Mouse (Mus musculus): ENCODE measurements at regions not wholly inside any gene's neighbourhood (a gene's known extent, or its start where the extent isn't known, plus 50 kb on each side); places are given as distances from the start of the nearest gene placed in this dataset.

- no peak for DNase-seq (ENCODE audit: low spot score)
These were observed 64.0 kb downstream of the Rps24 start for GRCm38 (mm10) chr14:24550763-24551471.

DNA sequence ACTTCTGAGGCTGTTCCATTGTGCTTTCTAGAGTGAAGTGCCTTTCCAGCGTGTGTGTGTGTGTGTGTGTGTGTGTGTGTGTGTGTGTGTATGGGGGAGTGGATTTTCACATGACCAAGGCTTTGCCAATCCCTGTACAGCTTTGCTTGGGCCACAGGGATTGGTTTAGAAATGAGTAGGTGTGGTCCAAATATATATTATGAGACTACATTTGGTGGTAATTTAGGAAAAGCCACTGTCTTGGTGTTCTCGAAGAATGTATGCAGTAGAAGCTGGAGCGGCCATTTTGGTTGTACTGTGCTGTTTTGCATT lies 64.5 kb downstream of the Rps24 start:
- DNase-seq (ENCODE audit: low spot score): no peak

- no peak for DNase-seq (ENCODE audit: low spot score)
These were observed 78.1 kb downstream of the Rps24 start for GRCm38 (mm10) chr14:24564801-24565624.

GRCm38 (mm10) chr14:24565718-24566322 lies 78.9 kb downstream of the Rps24 start:
- no peak for DNase-seq (ENCODE audit: low spot score)

GRCm38 (mm10) chr14:24575111-24575510 lies 88.2 kb downstream of the Rps24 start:
- DNase-seq (ENCODE audit: low spot score): peak; percentile 62

DNA sequence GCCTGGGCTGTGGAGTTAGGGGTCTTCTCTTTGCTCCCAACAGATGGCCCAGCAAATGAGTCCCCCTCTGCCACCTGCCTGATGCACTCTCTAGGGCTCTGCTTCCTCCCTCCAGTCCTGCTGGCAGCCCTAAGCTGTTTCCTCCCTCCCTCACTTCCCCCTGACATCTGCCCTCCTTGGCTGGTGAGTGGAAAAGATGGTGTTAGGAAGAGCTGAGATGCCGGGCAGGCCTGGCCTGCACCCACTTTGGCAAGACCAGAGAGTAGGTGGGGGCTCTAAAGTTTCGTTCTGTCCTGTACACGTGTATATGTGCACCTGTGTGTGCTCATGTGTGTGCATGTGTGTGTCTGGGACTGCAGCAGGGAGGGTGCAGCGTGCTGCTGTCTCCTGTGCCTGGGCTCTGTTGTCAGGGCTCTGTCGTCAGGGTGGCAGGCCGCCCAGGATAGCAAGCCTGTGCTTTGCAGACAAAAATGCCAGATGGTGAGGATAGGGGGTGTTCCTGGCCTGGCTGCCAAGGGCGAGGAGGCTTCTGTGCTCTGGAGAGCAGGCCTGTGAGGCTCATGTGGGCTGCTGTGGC lies 91.7 kb downstream of the Rps24 start:
- peak; percentile 68 for DNase-seq (ENCODE audit: low spot score)

- DNase-seq (ENCODE audit: low spot score): no peak
These were observed 92.3 kb downstream of the Rps24 start for GRCm38 (mm10) chr14:24579153-24579795.

GRCm38 (mm10) chr14:24586133-24586908 lies 99.4 kb downstream of the Rps24 start:
- DNase-seq (ENCODE audit: low spot score): no peak

DNA sequence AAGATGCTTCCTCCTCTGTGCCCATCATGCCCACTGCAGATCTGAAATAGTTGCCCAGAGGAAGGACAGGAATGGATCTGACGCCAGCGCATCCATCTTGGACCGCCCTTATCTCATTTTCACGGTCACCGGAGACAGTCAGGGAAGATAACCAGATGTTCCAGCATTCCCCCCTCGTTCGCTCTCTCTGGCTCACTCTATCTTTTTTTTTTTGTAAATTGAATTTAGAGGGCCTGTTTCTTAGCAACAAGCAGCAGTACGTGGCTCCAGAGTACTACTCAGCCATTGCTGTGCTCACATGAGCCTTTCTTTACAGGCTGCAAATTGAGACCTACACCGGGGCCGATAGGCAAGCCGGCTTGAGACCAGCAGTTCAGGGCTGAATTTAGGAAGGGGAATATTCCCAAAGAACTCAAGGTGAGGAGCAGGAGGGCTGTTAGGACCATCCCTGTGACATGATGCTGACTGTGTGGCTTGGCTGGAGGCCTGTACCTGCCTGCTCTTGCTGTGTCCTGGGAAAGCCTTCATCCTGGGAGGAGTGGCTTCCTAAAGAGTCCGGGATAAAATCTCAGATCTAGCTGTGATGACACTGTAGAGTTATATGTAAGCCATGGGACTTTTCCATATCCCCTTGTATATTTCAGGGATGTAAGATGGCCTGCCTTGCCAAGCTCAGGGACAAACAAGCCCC lies 100.2 kb downstream of the Rps24 start:
- no peak for DNase-seq (ENCODE audit: low spot score)

DNA sequence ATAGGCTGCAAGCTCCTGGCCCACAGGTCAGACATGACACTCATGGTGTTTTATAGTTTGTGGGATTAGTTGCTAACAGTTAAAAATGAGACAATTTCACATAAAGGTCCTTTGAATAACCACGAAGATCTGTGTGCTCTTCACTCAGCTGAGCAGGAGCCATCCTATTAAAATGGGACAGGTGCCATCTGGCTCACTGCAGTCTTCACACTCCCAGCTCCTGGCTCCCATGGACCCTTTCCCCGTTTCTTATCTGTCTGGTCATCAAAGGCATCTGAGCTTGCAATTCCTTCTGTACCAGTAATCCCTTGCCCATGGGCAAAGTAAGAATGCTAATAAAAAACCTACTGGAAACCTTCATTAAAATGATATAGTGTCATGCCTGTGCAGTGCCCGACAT lies 101.1 kb downstream of the Rps24 start:
- DNase-seq (ENCODE audit: low spot score): no peak

GRCm38 (mm10) chr14:24606444-24607173 lies 119.7 kb downstream of the Rps24 start:
- DNase-seq (ENCODE audit: low spot score): peak; percentile 7

- no peak for DNase-seq (ENCODE audit: low spot score)
These were observed 121.4 kb downstream of the Rps24 start for GRCm38 (mm10) chr14:24608356-24608755.

- DNase-seq (ENCODE audit: low spot score): no peak
These were observed 125.5 kb downstream of the Rps24 start for GRCm38 (mm10) chr14:24612254-24612995.

- no peak for DNase-seq (ENCODE audit: low spot score)
These were observed 128.9 kb downstream of the Rps24 start for GRCm38 (mm10) chr14:24615776-24616175.

GRCm38 (mm10) chr14:24616306-24617125 lies 129.6 kb downstream of the Rps24 start:
- no peak for DNase-seq (ENCODE audit: low spot score)

DNA sequence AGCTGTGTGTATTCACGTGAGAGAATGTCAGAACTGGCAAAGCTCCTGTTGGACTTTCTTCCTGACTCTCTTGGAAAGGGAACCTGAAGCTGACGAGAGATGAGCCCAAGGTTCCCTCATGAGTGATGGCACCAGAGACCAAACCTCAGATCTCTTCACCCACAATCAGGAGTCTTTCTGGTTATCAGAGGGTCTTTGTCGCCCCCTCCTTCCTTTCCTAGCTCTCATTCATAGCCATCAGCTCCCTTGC lies 130.1 kb downstream of the Rps24 start:
- DNase-seq (ENCODE audit: low spot score): no peak

GRCm38 (mm10) chr14:24617393-24617861 lies 130.5 kb downstream of the Rps24 start:
- DNase-seq (ENCODE audit: low spot score): no peak

DNA sequence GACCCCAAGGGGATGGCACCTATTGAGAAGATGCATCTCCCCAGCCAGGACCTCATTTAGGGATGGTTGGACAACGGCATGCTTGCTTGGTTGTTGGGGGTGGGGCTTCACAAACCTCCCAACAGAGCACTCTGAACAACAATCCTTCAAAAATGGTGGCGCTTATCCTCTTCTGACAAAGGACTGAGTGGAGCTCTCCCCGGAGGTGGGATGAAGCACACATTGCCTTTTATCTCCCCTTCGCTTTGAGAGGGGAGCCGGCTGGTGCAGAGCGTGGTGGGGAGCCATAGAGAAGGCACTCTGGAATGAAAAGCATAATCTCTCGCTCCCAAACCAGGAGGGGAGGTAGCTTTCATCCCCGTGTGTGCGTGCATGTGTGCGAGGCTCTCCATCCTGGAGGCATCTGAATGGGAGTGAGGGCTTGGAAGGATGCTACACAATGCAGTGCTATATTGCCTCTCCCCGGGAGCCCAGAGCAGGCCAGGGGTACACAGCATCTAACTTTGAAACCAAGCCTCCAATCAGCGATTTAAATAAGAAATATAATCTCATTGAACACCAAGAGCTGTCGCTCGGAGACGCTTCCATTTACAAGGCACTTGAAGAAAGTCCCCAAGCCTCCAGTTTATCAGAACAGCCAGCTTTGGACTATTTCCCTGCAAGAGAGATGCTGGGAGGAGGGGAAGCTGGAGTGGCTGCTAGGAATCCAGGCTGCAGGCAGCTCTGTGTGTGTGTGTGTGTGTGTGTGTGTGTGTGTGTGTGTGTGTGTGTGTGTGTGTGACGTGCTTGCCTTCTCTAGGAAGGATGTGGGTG lies 131.5 kb downstream of the Rps24 start:
- no peak for DNase-seq (ENCODE audit: low spot score)
